Mouse (Mus musculus): ENCODE measurements around the gene Akr1b7.

Akr1b7 gene

GRCm38 (mm10) chr6:34439006-34439405, 26.9 kb downstream of the Akr1b7 start:
- DNase-seq (ENCODE audit: low read depth, low spot score) = no peak

- DNase-seq (ENCODE audit: low read depth, low spot score) = no peak
These were observed 29.6 kb downstream of the Akr1b7 start for GRCm38 (mm10) chr6:34441556-34442257.

DNA sequence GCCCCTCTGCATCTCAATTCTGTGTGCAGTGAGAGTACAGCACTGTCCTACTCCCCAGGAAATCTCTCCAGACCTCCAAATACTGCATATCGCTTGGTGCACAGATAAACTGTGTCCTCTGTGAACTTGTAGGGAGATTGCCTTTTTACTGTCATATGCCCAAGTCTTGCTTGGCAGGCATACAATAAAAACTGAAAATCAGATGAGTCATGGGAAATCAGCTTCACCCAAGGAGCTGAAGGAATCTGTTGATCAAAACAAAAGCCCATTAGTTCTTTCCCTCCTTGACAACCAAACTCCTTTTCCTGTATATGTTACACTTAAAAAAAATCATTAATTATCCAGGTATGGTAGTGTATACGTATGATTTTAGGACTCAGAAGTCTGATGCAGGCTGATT, 31.7 kb downstream of the Akr1b7 start:
- DNase-seq (ENCODE audit: low read depth, low spot score) = no peak

DNA sequence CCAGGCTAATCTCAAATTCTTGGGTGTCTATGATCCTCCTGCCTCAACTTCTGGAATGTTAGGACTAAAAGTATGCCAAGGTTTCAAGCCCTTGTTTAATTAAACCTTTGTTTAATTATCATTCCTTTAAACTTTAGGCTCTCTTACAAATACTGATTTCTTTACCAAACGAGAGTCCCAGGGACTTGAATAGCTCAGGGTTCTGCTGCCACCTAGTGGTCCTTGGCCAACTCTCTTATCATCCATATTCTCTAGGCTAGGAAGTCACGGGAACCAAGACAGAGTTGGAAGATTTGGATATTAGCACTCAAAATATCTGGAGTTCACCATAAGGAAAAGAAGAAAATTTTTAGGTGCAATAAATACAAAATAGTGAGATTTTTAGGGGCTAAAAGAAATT, 35.8 kb downstream of the Akr1b7 start:
- DNase-seq (ENCODE audit: low read depth, low spot score) = peak; percentile 55

- DNase-seq (ENCODE audit: low read depth, low spot score) = no peak
These were observed 36.6 kb downstream of the Akr1b7 start for GRCm38 (mm10) chr6:34448696-34449095.

GRCm38 (mm10) chr6:34452963-34453770, 41.0 kb downstream of the Akr1b7 start:
- DNase-seq (ENCODE audit: low read depth, low spot score) = no peak

DNA sequence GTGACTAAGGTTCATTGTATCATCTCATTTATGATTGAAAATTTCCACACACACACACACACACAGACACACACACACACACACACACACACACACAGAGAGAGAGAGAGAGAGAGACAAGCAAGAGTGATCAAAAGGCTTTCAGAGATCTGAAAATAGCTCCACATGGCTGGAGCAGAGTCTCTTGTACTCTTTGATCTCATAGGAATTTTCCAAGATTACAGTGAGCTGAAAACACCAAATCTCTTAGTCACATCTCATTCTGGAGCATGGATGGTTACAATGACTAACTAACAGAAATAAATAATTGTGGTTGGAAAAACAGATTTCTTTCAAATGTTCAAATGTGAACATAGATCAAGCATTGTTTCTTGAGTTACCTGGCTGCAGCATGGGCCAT, 47.3 kb downstream of the Akr1b7 start:
- no peak for DNase-seq (ENCODE audit: low read depth, low spot score)

DNA sequence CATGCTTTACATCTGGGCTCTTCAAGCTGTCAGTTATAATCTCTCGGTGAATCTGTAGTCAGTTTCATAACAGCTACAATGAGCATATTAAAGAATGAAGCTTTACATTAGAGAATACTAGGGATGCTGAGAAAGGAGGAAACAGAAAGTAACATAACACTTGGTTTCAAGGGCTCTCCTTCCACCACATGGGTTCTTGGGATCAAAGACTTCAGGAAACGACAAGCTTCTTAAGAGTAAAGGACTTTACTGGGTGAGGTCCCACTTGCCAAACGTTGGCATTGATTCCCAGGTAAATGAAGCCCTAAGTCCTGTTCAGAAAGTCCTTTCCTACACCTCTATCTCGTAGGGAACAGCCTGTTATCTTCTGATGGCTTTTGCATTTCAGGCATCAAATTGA, 48.5 kb downstream of the Akr1b7 start:
- no peak for DNase-seq (ENCODE audit: low read depth, low spot score)

DNA sequence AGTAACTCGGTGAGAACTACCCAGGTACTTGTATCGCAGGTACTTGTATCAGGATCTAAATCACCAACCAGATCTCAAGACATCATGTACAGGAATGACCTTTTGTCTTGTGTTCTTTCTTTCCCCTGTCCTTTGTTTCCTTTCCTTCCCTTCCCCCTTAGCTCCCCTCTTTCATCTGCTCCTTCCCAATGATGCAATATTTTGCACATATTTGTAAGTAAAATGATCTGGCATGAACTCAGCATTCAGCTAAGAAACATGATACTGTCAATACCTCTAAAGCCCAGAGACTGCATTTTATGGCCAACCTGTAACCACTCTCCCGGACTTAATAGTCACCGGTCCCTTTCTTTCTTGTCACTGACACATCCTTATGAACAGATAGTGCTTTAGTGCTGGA, 51.4 kb downstream of the Akr1b7 start:
- DNase-seq (ENCODE audit: low read depth, low spot score) = no peak

DNA sequence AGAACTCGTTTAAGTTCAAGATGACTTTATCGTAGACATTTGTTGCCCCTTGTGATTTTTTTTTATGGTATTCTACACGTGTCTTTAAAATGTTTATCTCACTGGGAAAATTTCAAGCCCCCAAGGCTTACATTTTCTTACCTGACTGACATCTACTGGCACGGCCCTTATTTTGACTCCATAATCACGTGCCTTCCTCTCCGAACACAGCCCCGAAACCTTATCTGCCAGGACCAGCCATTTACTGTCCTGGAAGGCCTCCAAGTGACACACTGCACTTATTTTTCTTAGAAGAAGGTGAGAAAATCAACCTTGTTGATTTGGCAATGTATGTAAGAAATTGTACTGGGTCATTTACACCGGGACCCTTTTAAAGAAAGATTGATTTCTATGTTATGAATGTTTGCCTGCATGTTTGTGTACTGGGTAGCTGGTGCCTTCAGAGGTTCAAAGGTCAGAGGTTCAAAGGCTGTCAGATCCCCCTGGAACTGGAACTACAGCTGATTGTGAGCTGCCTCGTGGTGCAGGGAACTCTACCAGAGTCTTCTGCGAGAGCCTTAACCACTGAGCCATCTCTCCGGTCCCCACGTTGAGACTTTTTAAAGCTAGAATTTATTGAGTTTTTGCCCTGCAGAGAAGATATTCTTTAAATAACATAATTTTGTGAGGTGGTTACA, 59.4 kb downstream of the Akr1b7 start:
- DNase-seq (ENCODE audit: low read depth, low spot score) = no peak

Measured in brain, embryonic 18.5 days (tissue).